Comparison of ENCODE assay signal across 17 mouse cellular contexts in the genomic region with DNA sequence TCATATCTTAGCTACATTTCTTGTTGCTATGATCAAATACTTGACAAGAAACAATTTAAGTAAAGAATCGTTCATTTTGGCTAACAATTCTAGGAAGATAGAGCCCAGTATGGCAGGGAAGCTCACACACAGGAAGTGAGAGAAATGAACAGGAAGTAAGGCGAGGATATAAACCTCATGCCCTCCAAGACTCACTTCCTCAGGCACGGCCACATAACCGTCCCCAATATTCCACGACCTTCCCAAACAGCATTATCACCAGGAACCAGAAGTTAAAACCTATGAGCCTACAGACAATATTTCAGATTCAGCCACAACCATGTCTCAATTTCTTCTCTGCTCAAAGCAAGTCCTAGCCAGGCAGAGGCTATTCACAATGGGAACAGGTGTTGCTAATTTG.
DNase-seq lines count a peak whose midpoint lies in the region; ATAC-seq lines count a peak whose summit lies in the region.
"Had no signal": no experiment of that assay in that cellular context is flagged by ENCODE, and none has a peak within 500 bp of the region (broad histone marks: within the 10 kb centered on the region; RNA-seq: fewer than 3 reads in every experiment).

No protein-coding gene starts in this region.

- 0 out of 2 replicates have a peak, but pooled peaks have one; percentile 32 for ATAC-seq in common myeloid progenitor, adult 5-6 weeks (replicated peaks; ENCODE audit: low read depth, poor library complexity, severe bottlenecking)
- ATAC-seq in granulocyte monocyte progenitor cell, adult 5-6 weeks (replicated peaks; ENCODE audit: poor library complexity, severe bottlenecking) = peak; percentile 56
- ATAC-seq in megakaryocyte progenitor cell, adult 5-6 weeks (replicated peaks; ENCODE audit: poor library complexity) = peak; percentile 48; the same call in 1 of the 2 replicates
- ATAC-seq: forebrain, embryonic 13.5 days; forebrain, embryonic 15.5 days; forebrain, postnatal 0 days had no signal

- DNase-seq in thymus, postnatal 10 days (ENCODE audit: low spot score in 2 of 2) = no peak
- no peak for DNase-seq in layer of hippocampus, adult 8-10 months (ENCODE audit: low spot score in 2 of 2)
- DNase-seq: adrenal gland, adult 2 months; adrenal gland, postnatal 10 days; adrenal gland, postnatal 25 days; cerebellum, adult 11 months; cerebellum, adult 18-20 months; cerebellum, adult 8-10 months; cerebellum, adult 9-11 months; cerebellum, postnatal 14 days; cerebellum, postnatal 36 days; forebrain, postnatal 0 days had no signal
